Mouse (Mus musculus) megakaryocyte, embryonic 14.5 days (primary cell): Measurements from ENCODE around the gene Srgap3. TPM values are rescaled to one million over a fixed set of nuclear protein-coding genes. Genes with fewer than 3 reads are reported as not detected.

ENCODE experiments used
- H3K27me3 ChIP-seq: replicated peaks from 2 replicates; pipeline ENCODE3; 2012; ENCODE audit warnings: inconsistent platforms
- H3K36me3 ChIP-seq: replicated peaks from 2 replicates; pipeline ENCODE3; 2012; ENCODE audit warnings: low read length, inconsistent platforms, mixed read lengths
- H3K4me1 ChIP-seq: 2 replicates; pipeline ENCODE4 v1.6.1; 2012; ENCODE audit warnings: inconsistent platforms
- H3K4me3 ChIP-seq: replicated peaks from 2 replicates; pipeline ENCODE3; 2012; ENCODE audit warnings: moderate library complexity, mild to moderate bottlenecking, inconsistent platforms
- H3K9me3 ChIP-seq: 2 replicates; pipeline ENCODE4 v1.6.1; 2012; ENCODE audit warnings: inconsistent platforms
- FLI1 ChIP-seq: IDR thresholded peaks from 2 replicates; pipeline ENCODE4 v1.6.1; 2012; ENCODE audit warnings: low read length, inconsistent platforms, mixed read lengths
- GATA1 ChIP-seq: IDR thresholded peaks from 3 replicates; pipeline ENCODE4 v1.6.1; 2012; ENCODE audit warnings: mixed read lengths, low read length, inconsistent platforms, borderline replicate concordance
- polyA plus RNA-seq: library from polyadenylated mRNA; stranded (reverse); fragments of >175 nt; gene quantifications from 2 replicates; pipeline ENCODE4 v1.2.3, GENCODE M21; 2012; ENCODE audit warnings: low replicate concordance; ENCODE audit not compliant: insufficient read depth

Srgap3 gene
- polyA plus RNA-seq, 1 experiment: 8.3 TPM

- Histone ChIP-seq H3K4me1 (peaks cover 62% of the 10 kb centered on the region), H3K36me3 (peaks cover 85% of the 10 kb centered on the region), H3K4me3 (no peak overlapping the region), H3K9me3 (no peaks in the 10 kb centered on the region), H3K27me3 (no peaks in the 10 kb centered on the region)
- TF ChIP-seq GATA1: no peak
- no peak for TF ChIP-seq FLI1
These were observed 50.7 kb downstream of the Srgap3 start for GRCm38 (mm10) chr6:112896372-112896771.

- H3K4me1 ChIP-seq: peaks cover 71% of the 10 kb centered on the region
- no peaks in the 10 kb centered on the region for H3K9me3 ChIP-seq
- TF ChIP-seq FLI1 (no peak), GATA1 (no peak)
- H3K4me3 ChIP-seq: peak overlapping the region; percentile 15
- no peaks in the 10 kb centered on the region for H3K27me3 ChIP-seq
- peaks cover 87% of the 10 kb centered on the region for H3K36me3 ChIP-seq
These were observed 56.7 kb downstream of the Srgap3 start for GRCm38 (mm10) chr6:112890331-112890751.

- H3K27me3 ChIP-seq: no peaks in the 10 kb centered on the region
- peaks cover 88% of the 10 kb centered on the region for H3K36me3 ChIP-seq
- TF ChIP-seq FLI1 (no peak), GATA1 (no peak)
- no peak overlapping the region for H3K4me3 ChIP-seq
- H3K4me1 ChIP-seq: peaks cover 91% of the 10 kb centered on the region
- H3K9me3 ChIP-seq: no peaks in the 10 kb centered on the region
These were observed 63.4 kb downstream of the Srgap3 start for GRCm38 (mm10) chr6:112883588-112884135.

- Histone ChIP-seq H3K4me1 (peaks cover 95% of the 10 kb centered on the region), H3K36me3 (peaks cover 87% of the 10 kb centered on the region), H3K27me3 (no peaks in the 10 kb centered on the region)
These were observed 67.0 kb downstream of the Srgap3 start for GRCm38 (mm10) chr6:112880048-112880534.

GRCm38 (mm10) chr6:112879154-112879553 is 67.9 kb downstream of the Srgap3 start:
- no peaks in the 10 kb centered on the region for H3K9me3 ChIP-seq
- TF ChIP-seq GATA1 (no peak), FLI1 (no peak)
- no peaks in the 10 kb centered on the region for H3K27me3 ChIP-seq
- peaks cover 95% of the 10 kb centered on the region for H3K4me1 ChIP-seq
- H3K36me3 ChIP-seq: peaks cover 86% of the 10 kb centered on the region
- H3K4me3 ChIP-seq: no peak overlapping the region

More at GRCm38 (mm10) chr6:112880048-112880534, 67.0 kb downstream of the Srgap3 start:
- TF ChIP-seq FLI1 (no peak), GATA1 (no peak)
- no peaks in the 10 kb centered on the region for H3K9me3 ChIP-seq
- no peak overlapping the region for H3K4me3 ChIP-seq

GRCm38 (mm10) chr6:112873089-112873835 is 73.8 kb downstream of the Srgap3 start:
- H3K27me3 ChIP-seq: no peaks in the 10 kb centered on the region
- no peak overlapping the region for H3K4me3 ChIP-seq
- peaks cover 80% of the 10 kb centered on the region for H3K36me3 ChIP-seq
- H3K4me1 ChIP-seq: peaks cover 98% of the 10 kb centered on the region
- no peak for TF ChIP-seq GATA1
- no peak for TF ChIP-seq FLI1
- no peaks in the 10 kb centered on the region for H3K9me3 ChIP-seq

GRCm38 (mm10) chr6:112871241-112871780 is 75.8 kb downstream of the Srgap3 start:
- peaks cover 81% of the 10 kb centered on the region for H3K36me3 ChIP-seq
- H3K4me3 ChIP-seq: no peak overlapping the region
- TF ChIP-seq FLI1 (no peak), GATA1 (no peak)
- no peaks in the 10 kb centered on the region for H3K27me3 ChIP-seq
- no peaks in the 10 kb centered on the region for H3K9me3 ChIP-seq
- peaks cover 98% of the 10 kb centered on the region for H3K4me1 ChIP-seq

GRCm38 (mm10) chr6:112868197-112868957 is 78.7 kb downstream of the Srgap3 start:
- H3K9me3 ChIP-seq: no peaks in the 10 kb centered on the region
- H3K4me3 ChIP-seq: no peak overlapping the region
- TF ChIP-seq GATA1 (no peak), FLI1 (no peak)
- no peaks in the 10 kb centered on the region for H3K27me3 ChIP-seq
- peaks cover 85% of the 10 kb centered on the region for H3K36me3 ChIP-seq
- H3K4me1 ChIP-seq: peaks cover 100% of the 10 kb centered on the region

GRCm38 (mm10) chr6:112866096-112866495 is 81.0 kb downstream of the Srgap3 start:
- no peak overlapping the region for H3K4me3 ChIP-seq
- no peaks in the 10 kb centered on the region for H3K27me3 ChIP-seq
- H3K4me1 ChIP-seq: peaks cover 100% of the 10 kb centered on the region
- TF ChIP-seq FLI1 (no peak), GATA1 (no peak)
- peaks cover 76% of the 10 kb centered on the region for H3K36me3 ChIP-seq
- no peaks in the 10 kb centered on the region for H3K9me3 ChIP-seq

GRCm38 (mm10) chr6:112865021-112865531 is 82.0 kb downstream of the Srgap3 start:
- H3K4me1 ChIP-seq: peaks cover 100% of the 10 kb centered on the region
- peak overlapping the region; percentile 34 for H3K4me3 ChIP-seq
- TF ChIP-seq FLI1 (no peak), GATA1 (no peak)
- H3K9me3 ChIP-seq: no peaks in the 10 kb centered on the region
- H3K27me3 ChIP-seq: no peaks in the 10 kb centered on the region
- peaks cover 66% of the 10 kb centered on the region for H3K36me3 ChIP-seq
